Mouse (Mus musculus) midbrain, postnatal 0 days (tissue): ENCODE measurements around the gene Slc2a13. TPM values are rescaled to one million over a fixed set of nuclear protein-coding genes. Genes with fewer than 3 reads are reported as not detected.
A peak's percentile ranks its signal among the peaks of the same experiment; 100 is the strongest.

Experiments used
- ATAC-seq: fragments of 200-750 bp; cut with Nextera tagmentation; 2 replicates; pipeline ENCODE4 v1.8.0; 2017; ENCODE audit warnings: moderate number of reproducible peaks, mild to moderate bottlenecking, moderate TSS enrichment, moderate library complexity; ENCODE audit not compliant: low FRiP score
- DNase-seq: peaks from one replicate; pipeline ENCODE4 v3.0.0-alpha.2; 2015; ENCODE audit warnings: low spot score
- H3K27ac ChIP-seq: fragments of 300-500 bp; sonication (generic); 2 replicates; pipeline ENCODE4 v1.5.1; 2014; ENCODE audit warnings: low read depth, mild to moderate bottlenecking, low read length, mixed read lengths
- H3K27me3 ChIP-seq: fragments of 300-500 bp; sonication (generic); 2 replicates; pipeline ENCODE4 v1.6.1; 2014; ENCODE audit warnings: low read length, control low read depth, mixed read lengths; ENCODE audit not compliant: insufficient read depth
- H3K36me3 ChIP-seq: fragments of 300-500 bp; sonication (generic); 2 replicates; pipeline ENCODE4 v1.6.1; 2014; ENCODE audit warnings: low read length, control low read depth, mixed read lengths; ENCODE audit not compliant: insufficient read depth
- H3K4me1 ChIP-seq: fragments of 300-500 bp; sonication (generic); 2 replicates; pipeline ENCODE4 v1.6.1; 2014; ENCODE audit warnings: mild to moderate bottlenecking, control low read depth, antibody characterized with exemption, low read length, mixed read lengths; ENCODE audit not compliant: insufficient read depth
- H3K4me2 ChIP-seq: fragments of 300-500 bp; sonication (generic); 2 replicates; pipeline ENCODE4 v1.6.1; 2014; ENCODE audit warnings: low read depth, mild to moderate bottlenecking, low read length, mixed read lengths; ENCODE audit not compliant: poor library complexity, severe bottlenecking
- H3K4me3 ChIP-seq: fragments of 300-500 bp; sonication (generic); 2 replicates; pipeline ENCODE4 v1.5.1; 2014; ENCODE audit warnings: low read depth, mild to moderate bottlenecking, low read length, moderate library complexity
- H3K9ac ChIP-seq: fragments of 300-500 bp; sonication (generic); replicated peaks from 2 replicates; pipeline ENCODE4 v1.6.1; 2014; ENCODE audit warnings: mild to moderate bottlenecking, low read length, moderate library complexity, mixed read lengths; ENCODE audit not compliant: poor library complexity, severe bottlenecking
- H3K9me3 ChIP-seq: fragments of 300-500 bp; sonication (generic); 2 replicates; pipeline ENCODE4 v1.6.1; 2016; ENCODE audit warnings: low read length, control low read depth
- CTCF ChIP-seq: IDR thresholded peaks from 2 replicates; pipeline ENCODE4 v1.5.1; 2016; ENCODE audit warnings: antibody characterized with exemption, mild to moderate bottlenecking
- WGBS: fragments of 180-500 bp; shearing (Covaris S2); extraction: QIAGEN DNeasy Blood & Tissue Kit; methylation state at CpG from one replicate; pipeline ENCODE4 v1.1.7; 2014; 5-methylcytosine and 5-hydroxymethylcytosine counted together
- polyA plus RNA-seq: library from polyadenylated mRNA; unstranded; fragments of >200 nt; fragmentation: Nextera tagmentation; extraction: Ambion mirVana; gene quantifications from 2 replicates; pipeline ENCODE4 v1.2.1, GENCODE M21; 2015
- total RNA-seq: library from RNA; depleted of rRNA; stranded (reverse); fragments of >200 nt; gene quantifications from 2 replicates; pipeline ENCODE4 v1.2.3, GENCODE M21; 2014

Slc2a13 gene
- total and polyA plus RNA-seq, 2 experiments from 2014 or later, result 3.3 to 29.2 TPM

DNA sequence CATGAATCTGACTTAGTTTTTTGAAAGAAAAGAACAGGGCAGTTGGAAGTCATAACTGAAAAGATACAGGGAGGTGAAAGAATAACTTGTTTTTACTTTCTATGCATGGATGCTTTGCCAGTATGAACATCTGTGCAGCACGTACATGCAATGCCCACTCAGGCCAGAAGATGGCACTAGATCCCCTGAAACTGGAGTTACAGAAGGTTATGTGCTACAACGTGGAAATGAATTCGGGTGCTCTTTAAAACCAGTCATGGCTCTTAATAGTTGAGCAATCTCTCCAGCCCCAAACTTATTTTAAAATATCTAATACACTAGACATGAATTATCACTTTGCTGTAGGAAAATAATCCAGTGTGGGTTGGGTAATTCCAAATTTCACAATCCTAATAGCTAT is 271.7 kb downstream of the Slc2a13 start:
- peak; percentile 97 for TF ChIP-seq CTCF
- H3K4me1 ChIP-seq, result no peaks in the 10 kb centered on the region
- no peak overlapping the region for H3K27ac ChIP-seq
- H3K4me3 ChIP-seq, result no peak overlapping the region
- H3K9me3 ChIP-seq, result no peaks in the 10 kb centered on the region
- ATAC-seq, result no peak
- no peak overlapping the region for H3K9ac ChIP-seq
- no peaks in the 10 kb centered on the region for H3K27me3 ChIP-seq
- no peaks in the 10 kb centered on the region for H3K36me3 ChIP-seq
- no peak overlapping the region for H3K4me2 ChIP-seq
- DNase-seq, result peak; percentile 88
- WGBS, result 6% methylated on average over 3 of the region's 3 CpGs

DNA sequence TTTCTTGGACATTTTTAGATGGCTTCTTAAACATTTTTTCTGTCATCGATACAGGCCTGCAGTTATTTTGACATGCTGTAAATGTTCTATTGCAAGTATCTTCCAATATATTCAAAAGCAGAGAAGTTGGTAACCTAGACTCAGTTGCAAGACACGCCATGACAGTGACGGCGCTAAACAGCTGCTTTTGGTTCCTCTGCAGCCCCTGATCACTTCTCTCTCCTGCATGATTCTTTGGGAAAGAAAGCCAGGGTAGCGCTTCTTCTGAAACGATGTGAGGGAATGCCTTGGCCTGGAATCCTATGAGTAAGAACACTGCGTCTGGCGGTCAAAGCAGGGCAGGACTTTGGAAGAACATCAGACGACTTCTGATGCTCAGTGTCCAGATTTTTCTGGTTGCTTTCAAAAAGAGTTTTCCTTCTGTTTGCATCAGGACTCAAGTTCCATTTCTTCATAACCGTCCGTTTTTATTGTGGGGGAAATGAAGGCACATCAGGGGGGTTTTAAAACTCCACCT is 273.7 kb downstream of the Slc2a13 start:
- DNase-seq (no peak), ATAC-seq (no peak)
- no peaks in the 10 kb centered on the region for H3K36me3 ChIP-seq
- H3K4me1 ChIP-seq, result no peaks in the 10 kb centered on the region
- no peak overlapping the region for H3K9ac ChIP-seq
- H3K9me3 ChIP-seq, result no peaks in the 10 kb centered on the region
- H3K27ac ChIP-seq, result no peak overlapping the region
- H3K4me3 ChIP-seq, result no peak overlapping the region
- H3K27me3 ChIP-seq, result no peaks in the 10 kb centered on the region
- TF ChIP-seq CTCF, result no peak
- no peak overlapping the region for H3K4me2 ChIP-seq
- 85% methylated on average over 11 of the region's 11 CpGs for WGBS

- ATAC-seq, result no peak
- TF ChIP-seq CTCF, result no peak
- WGBS, result 78% methylated on average over 3 of the region's 3 CpGs
These were observed 289.6 kb downstream of the Slc2a13 start for GRCm38 (mm10) chr15:91283418-91283817.

GRCm38 (mm10) chr15:91282822-91283221 is 290.2 kb downstream of the Slc2a13 start:
- no peaks in the 10 kb centered on the region for H3K27me3 ChIP-seq
- no peak overlapping the region for H3K4me3 ChIP-seq

More at GRCm38 (mm10) chr15:91283418-91283817, 289.6 kb downstream of the Slc2a13 start:
- Histone ChIP-seq H3K9ac (no peak overlapping the region), H3K36me3 (no peaks in the 10 kb centered on the region), H3K4me1 (no peaks in the 10 kb centered on the region), H3K4me2 (no peak overlapping the region), H3K27ac (no peak overlapping the region), H3K4me3 (no peak overlapping the region), H3K9me3 (no peaks in the 10 kb centered on the region), H3K27me3 (no peaks in the 10 kb centered on the region)
- DNase-seq, result no peak

DNA sequence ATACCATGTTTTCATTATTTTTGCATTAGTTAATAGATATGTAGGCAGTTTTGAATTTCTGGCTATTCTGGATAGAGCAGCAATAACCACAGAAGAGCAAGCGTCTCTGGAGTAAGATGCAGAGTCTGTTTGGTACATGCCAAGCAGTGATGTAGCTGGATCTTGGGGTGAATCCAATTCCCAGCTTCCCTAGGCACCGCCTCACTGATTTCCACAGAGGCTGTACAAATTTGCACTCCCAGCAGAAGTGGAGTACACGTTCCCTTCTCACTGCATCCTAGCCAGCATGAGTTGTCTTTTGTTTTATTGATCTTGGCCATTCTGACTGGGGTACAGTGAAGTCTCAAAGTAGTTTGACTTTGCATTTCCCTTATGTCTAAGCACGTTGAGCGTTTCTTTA is 291.5 kb downstream of the Slc2a13 start:
- H3K27me3 ChIP-seq, result no peaks in the 10 kb centered on the region
- 83% methylated on average over 5 of the region's 5 CpGs for WGBS

More at GRCm38 (mm10) chr15:91282822-91283221, 290.2 kb downstream of the Slc2a13 start:
- no peaks in the 10 kb centered on the region for H3K9me3 ChIP-seq
- DNase-seq (no peak), ATAC-seq (no peak)
- 91% methylated on average over 7 of the region's 7 CpGs for WGBS
- no peak overlapping the region for H3K4me2 ChIP-seq
- no peaks in the 10 kb centered on the region for H3K4me1 ChIP-seq
- no peaks in the 10 kb centered on the region for H3K36me3 ChIP-seq
- no peak overlapping the region for H3K9ac ChIP-seq
- H3K27ac ChIP-seq, result no peak overlapping the region
- no peak for TF ChIP-seq CTCF

DNA sequence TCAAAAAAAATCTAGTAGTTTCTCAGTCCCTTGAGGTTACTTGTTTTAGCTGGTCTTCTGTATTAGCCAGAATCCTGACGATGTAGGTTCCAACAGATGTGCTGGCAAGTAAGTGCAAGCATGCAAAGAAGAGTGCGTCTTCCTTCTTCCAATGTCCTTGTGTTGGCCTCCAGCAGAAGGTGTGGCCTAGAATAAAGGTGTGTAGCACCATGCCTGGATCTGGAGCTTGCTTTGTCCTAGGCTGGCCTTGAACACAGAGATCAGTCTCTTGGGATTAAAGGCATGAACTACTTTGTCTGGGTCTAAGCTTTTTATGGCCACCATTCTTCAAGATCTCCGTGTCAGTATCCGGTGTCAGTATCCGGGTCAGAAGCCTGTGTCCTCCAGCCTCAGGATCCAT is 293.5 kb downstream of the Slc2a13 start:
- 96% methylated on average over 5 of the region's 5 CpGs for WGBS
- DNase-seq, result no peak
- no peak overlapping the region for H3K4me3 ChIP-seq
- no peaks in the 10 kb centered on the region for H3K27me3 ChIP-seq
- no peak overlapping the region for H3K9ac ChIP-seq
- H3K36me3 ChIP-seq, result no peaks in the 10 kb centered on the region
- no peak for TF ChIP-seq CTCF
- H3K4me1 ChIP-seq, result no peaks in the 10 kb centered on the region
- no peak overlapping the region for H3K27ac ChIP-seq
- ATAC-seq, result no peak
- H3K4me2 ChIP-seq, result no peak overlapping the region
- no peaks in the 10 kb centered on the region for H3K9me3 ChIP-seq

More for the DNA sequence above, 291.5 kb downstream of the Slc2a13 start:
- no peak for ATAC-seq
- Histone ChIP-seq H3K4me2 (no peak overlapping the region), H3K9me3 (no peaks in the 10 kb centered on the region), H3K4me1 (no peaks in the 10 kb centered on the region), H3K36me3 (no peaks in the 10 kb centered on the region), H3K9ac (no peak overlapping the region), H3K4me3 (no peak overlapping the region), H3K27ac (no peak overlapping the region)
- no peak for DNase-seq
- TF ChIP-seq CTCF, result no peak
